Mouse (Mus musculus) yolk sac, embryonic 10.5 days (tissue): ENCODE measurements around the gene Tmem52.

Source experiments
- DNase-seq: peaks from one replicate; pipeline ENCODE4 v3.0.0-alpha.2; 2017; ENCODE audit warnings: low spot score

Tmem52 gene

DNA sequence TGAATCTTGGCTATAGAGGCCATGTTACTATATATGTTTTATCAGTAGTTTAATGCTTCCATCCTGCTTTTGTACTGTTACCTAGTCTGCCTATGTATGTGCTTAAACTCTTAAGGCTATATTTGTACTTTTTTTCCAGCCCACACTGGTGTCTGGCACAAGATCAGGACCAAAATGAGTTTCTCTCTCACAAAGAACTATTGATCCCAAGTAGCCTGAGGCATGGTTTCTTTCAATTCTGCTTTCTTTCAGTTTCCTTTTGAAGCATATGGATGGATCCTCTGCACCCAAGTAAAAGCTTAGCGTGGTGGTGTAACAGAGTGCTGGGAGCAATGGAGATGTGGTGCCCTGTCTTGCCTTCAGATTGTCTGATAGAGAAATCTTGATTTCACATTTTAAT, 42.1 kb downstream of the Tmem52 start:
- no peak for DNase-seq

DNA sequence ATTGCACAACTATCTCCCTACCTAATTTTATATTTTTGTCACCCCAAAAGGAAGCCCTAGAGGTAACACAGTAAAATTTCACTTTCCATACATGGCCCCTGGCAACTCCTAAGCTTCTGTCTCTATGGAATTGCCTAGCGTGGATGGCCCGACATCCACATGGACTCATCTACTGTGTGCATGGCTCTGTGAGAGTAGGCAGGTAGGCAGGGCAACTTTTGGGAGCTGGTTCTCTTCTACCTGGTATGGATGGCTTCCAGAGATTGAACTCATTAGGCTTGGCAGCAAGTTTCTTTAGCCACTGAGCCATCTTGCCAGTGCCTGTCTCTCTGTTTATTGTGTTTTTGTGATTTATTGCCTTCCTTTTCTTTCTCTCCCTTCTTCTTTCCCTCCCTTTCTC, 45.9 kb downstream of the Tmem52 start:
- no peak for DNase-seq

DNA sequence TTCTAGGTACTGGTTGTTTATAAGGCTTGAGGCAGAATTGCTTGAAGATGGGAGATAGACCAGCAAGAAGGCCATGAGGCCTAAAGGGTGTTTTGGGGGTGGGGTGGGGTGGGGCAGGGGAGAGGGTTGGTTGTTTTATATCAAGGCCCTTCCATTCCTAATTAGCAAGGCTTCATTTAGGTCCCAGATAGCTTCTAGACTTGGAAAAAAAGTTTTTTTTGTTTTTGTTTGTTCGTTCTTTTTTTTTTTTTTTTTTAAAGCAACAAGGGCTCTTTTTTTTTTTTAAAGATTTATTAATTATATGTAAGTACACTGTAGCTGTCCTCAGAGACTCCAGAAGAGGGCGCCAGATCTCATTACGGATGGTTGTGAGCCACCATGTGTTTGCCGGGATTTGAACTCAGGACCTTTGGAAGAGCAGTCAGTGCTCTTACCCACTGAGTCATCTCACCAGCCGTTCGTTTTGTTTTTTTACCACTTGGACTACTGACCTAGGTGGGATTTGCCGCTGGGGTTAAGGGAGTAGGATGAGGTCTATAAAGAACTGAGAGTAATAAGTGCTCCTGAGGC, 49.1 kb downstream of the Tmem52 start:
- DNase-seq, result no peak
